Mouse (Mus musculus) cerebellum, postnatal 14 days (tissue): ENCODE results near the gene Mlph.
A peak's percentile ranks its signal among the peaks of the same experiment; 100 is the strongest.

Source experiments
- DNase-seq, 2 experiments: peaks; one replicate each; pipeline ENCODE4 v3.0.0; 2021; ENCODE audit warnings: mixed read lengths in 2 of 2

The Mlph gene

GRCm38 (mm10) chr1:90909631-90910152, 5.2 kb upstream of the Mlph start:
- no peak for DNase-seq

GRCm38 (mm10) chr1:90913231-90913630, 1.7 kb upstream of the Mlph start:
- no peak for DNase-seq

- no peak for DNase-seq
These were observed 2.6 kb downstream of the Mlph start for GRCm38 (mm10) chr1:90917509-90917908.

GRCm38 (mm10) chr1:90921687-90922086, 6.8 kb downstream of the Mlph start:
- no peak for DNase-seq

GRCm38 (mm10) chr1:90926030-90926429, 11.1 kb downstream of the Mlph start:
- DNase-seq = peak; percentile 77 to 79

- no peak for DNase-seq
These were observed 12.4 kb downstream of the Mlph start for GRCm38 (mm10) chr1:90927308-90927707.

- DNase-seq = no peak
These were observed 13.2 kb downstream of the Mlph start for GRCm38 (mm10) chr1:90927929-90928574.

GRCm38 (mm10) chr1:90928575-90928934, 13.7 kb downstream of the Mlph start:
- peak; percentile 88 to 91 for DNase-seq

- peak; percentile 79 to 86 for DNase-seq
These were observed 18.1 kb downstream of the Mlph start for GRCm38 (mm10) chr1:90933001-90933400.

GRCm38 (mm10) chr1:90936990-90937389, 22.1 kb downstream of the Mlph start:
- DNase-seq = no peak

- DNase-seq = no peak
These were observed 25.1 kb downstream of the Mlph start for GRCm38 (mm10) chr1:90939980-90940379.

- DNase-seq = no peak
These were observed 30.3 kb downstream of the Mlph start for GRCm38 (mm10) chr1:90945171-90945570.

GRCm38 (mm10) chr1:90947252-90947651, 32.4 kb downstream of the Mlph start:
- DNase-seq = no peak

GRCm38 (mm10) chr1:90949309-90949708, 34.4 kb downstream of the Mlph start:
- DNase-seq = no peak

- no peak for DNase-seq
These were observed 36.8 kb downstream of the Mlph start for GRCm38 (mm10) chr1:90951670-90952069.

- DNase-seq = no peak
These were observed 37.9 kb downstream of the Mlph start, which contains the start of gene Prlh for GRCm38 (mm10) chr1:90952808-90953207. Gene Prlh (plus strand): TSS chr1:90953108.

- peak in 1 of 2 experiments; percentile 46 for DNase-seq
These were observed 38.8 kb downstream of the Mlph start for GRCm38 (mm10) chr1:90953688-90954087.

- peak; percentile 84 for DNase-seq
These were observed 41.6 kb downstream of the Mlph start for GRCm38 (mm10) chr1:90956245-90957096.

- no peak for DNase-seq
These were observed 47.6 kb downstream of the Mlph start for GRCm38 (mm10) chr1:90962526-90962925.

- DNase-seq = no peak
These were observed 48.1 kb downstream of the Mlph start for GRCm38 (mm10) chr1:90962994-90963393.

- peak; percentile 23 to 56 for DNase-seq
These were observed 52.7 kb downstream of the Mlph start for GRCm38 (mm10) chr1:90967583-90967982.

- DNase-seq = no peak
These were observed 53.8 kb downstream of the Mlph start for GRCm38 (mm10) chr1:90968649-90969048.

- DNase-seq = no peak
These were observed 54.5 kb downstream of the Mlph start, which contains the start of gene Rab17 for GRCm38 (mm10) chr1:90969347-90969784. Gene Rab17 (minus strand): TSS chr1:90969661.
